Mouse (Mus musculus) heart, adult 9 months (tissue): ENCODE data around the gene Tut1.
"Not testable (repeated sequence)": the region's sequence is repeated elsewhere in the genome, so short reads cannot be mapped to it uniquely, and the experiment has no call there.

ENCODE experiments used
- DNase-seq, 2 experiments: peaks; one replicate each; pipeline ENCODE4 v3.0.0; 2022; ENCODE audit warnings: low spot score in 2 of 2

The Tut1 gene

DNA sequence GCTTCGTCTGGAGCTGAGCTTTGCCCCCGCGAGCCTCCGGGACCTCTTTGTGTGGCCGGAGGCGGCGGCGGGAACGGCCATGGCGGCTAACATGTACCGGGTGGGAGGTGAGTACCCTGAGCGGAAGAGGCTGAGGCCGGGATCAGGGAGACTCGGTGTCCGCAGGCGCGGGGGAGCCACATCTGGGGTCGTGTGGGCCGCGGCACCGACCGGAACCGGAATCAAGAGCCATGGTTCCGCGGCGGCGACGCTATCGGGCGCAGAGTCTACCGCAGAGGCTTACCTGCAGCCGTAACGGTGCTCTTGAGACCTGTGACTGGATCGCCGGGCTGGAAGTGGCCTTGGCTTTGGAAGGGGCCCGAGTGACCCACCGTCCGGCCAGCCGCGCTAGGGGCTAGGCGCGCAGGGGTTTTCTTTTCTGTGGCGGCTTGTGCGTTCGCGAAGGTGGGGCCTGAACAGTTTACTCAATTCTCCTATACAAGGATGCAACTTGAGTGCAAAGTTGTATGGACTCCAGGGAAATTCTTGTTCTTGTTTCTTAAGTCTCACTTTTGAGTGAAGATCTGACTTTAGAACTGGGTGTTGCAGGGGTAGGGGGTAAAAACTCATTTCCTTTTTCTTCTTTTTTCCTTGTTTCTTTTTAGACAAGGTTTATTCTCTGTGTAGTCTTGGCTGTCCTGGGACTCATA lies 11.2 kb upstream of the Tut1 start:
- DNase-seq = peak; percentile 38 to 57

DNA sequence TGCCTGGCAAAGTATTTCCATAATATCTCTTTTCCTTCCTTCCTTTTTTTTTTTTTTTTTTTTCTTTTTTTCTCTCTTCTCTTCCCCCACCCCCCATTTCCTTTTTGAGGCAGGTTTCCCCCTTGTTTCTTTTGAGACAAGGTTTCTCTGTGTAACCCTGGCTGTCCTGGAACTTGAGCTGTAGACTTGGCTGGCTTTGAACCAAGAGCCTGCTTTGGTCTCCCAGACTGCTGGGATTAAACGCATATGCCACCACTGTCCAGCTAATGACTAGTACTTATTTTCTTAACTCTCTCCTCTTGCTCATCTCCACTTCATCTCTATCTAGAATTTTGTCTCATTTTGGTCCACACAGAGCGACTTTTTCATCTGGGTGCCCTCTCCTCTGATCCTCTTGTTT lies 10.6 kb upstream of the Tut1 start:
- no peak for DNase-seq

DNA sequence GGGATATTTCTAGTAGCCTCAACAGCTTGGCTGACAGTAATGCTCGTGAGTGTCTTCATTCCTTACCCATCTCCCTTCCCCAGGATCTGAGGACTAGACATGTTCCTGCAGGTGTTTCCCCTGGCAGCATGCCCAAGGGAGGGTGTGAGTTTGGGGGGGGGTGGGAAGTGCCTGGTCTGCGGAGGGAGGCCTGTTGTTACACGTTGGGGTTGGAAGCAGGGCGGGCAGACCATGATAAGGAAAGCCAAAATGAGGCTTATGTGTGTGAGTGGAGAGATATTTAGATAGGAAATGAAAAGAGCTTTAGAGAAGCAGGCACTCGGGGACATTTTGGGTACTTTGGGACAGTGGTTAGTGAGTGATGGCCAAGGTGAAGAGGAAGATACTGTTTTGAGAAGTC lies 9.6 kb upstream of the Tut1 start:
- DNase-seq = no peak

DNA sequence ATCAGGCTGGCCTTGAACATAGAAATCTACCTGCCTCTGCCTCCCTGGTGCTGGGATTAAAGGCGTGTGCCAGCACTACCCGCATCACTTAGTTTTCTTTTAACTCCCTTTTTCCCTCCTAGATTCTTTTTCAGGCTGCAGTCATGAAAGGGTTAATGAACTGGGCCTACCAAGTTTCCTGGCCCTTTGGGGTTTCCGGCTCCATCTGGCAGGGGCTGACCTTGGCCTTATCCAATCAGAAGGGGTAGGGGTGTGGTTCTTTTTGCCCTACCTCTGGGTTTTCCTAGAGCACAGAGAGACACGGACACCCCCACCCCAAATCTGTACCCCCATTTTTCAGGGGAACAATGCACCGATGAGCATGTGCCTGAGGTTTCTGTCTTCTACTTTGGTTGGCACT lies 8.9 kb upstream of the Tut1 start:
- DNase-seq = peak; percentile 56 to 73

DNA sequence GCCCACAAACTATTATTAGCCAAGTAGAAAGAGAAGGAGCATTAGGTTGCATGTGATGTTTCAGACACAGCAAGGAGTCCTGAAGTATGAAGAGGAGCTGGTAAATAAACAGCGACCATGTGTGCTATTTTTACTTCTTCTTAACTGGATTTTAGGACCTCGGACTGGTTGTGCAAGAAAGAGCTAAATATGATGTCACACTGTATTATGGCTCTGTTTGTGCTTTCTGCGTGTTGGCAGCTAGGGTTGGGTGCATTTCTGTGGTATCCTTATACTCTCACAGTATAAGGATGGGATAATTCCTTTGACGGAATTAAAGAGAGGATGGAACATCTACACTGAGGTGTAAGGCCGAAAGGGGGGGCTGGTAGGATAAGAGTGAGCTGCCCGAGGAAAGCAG lies 8.4 kb upstream of the Tut1 start:
- no peak for DNase-seq

DNA sequence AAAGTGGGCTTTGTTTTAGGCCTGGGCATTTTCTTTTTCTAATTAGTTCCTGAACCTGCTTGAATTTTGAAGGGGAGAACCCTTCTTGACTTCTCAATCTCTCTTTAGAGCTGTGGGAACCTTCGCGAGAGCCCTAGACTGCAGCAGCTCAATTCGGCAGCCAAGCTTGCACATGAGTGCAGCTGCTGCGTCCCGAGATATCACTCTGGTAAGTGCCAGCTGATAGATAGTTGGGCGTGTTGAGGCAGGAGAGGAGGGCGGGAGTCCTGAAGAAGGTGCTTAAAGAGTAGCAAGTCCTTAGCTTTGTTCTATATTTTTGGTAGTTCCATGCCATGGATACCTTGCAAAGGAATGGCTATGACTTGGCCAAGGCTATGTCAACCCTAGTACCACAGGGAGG lies 6.7 kb upstream of the Tut1 start:
- no peak for DNase-seq

DNA sequence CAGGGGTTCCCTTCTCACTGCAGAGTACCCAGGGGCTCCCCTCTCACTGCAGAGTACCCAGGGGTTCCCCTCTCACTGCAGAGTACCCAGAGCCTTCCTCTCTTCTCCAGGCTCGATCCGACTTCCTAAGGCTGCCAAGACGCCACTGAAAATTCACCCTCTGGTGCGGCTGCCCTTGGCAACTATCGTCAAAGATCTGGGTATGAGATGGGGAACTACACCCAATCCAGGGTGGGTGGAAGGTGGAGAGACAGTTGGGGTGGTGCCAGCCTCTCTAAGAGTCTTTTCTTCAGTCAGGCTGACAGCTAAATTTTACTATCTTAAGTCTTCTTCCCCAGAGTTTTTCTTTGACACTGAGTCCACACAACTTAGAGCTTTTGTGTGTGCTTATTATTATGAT lies 3.5 kb upstream of the Tut1 start:
- no peak for DNase-seq

DNA sequence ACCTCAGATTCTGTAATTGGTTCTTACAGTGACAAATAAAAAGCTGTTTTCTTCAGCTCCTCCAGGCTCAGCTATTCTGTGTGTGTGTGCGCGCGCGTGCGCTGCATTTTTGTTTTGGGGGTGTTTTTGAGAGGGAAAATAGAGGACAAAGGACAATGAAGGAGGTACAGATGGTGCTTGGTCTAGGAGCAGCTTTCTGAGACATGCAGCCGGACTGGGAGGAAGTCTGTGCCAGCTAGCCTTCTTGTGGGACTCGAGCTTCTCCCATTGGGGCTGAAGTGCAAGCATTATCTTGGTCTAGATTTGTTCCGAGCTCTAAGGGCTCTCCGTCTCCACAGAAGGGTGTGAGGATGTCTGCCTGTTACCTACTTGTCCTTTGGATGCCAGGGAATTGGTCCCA lies 1.4 kb upstream of the Tut1 start:
- no peak for DNase-seq

DNA sequence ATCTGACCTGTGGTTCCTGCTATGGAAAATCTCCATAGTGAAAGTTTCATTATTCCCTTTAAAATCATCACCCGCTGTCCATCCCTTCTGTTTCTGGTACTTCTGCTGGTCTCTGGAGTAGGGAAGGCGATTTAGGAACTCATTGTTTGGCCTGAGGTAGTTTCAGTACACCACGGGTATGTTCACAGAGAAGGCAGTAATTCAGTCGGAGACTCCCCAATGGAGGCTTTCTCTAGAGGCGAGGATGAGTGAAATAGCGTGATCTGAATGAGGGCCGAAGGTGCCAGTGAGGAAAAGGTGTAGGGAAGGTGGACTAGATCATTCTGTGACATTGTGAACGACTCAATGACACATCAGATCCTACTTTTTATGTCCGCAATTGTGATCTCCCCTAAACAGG lies 524 bp downstream of the Tut1 start:
- DNase-seq = no peak

DNA sequence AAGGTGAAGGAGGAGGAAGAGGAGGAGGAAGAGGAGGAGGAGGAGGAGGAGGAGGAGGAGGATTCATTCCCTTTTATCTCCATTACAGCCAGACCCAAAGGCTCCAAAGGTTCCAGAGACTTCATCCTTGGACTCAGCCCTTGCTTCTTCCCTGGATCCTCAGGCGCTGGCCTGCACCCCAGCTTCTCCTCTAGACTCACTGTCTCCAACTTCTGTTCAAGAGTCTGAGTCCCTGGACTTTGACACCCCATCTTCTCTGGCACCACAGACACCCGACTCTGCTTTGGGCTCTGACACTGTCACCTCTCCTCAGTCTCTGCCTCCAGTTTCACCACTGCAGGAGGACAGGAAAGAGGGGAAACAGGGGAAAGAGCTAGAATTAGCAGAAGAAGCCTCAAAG lies 8.6 kb downstream of the Tut1 start:
- DNase-seq = no peak

DNA sequence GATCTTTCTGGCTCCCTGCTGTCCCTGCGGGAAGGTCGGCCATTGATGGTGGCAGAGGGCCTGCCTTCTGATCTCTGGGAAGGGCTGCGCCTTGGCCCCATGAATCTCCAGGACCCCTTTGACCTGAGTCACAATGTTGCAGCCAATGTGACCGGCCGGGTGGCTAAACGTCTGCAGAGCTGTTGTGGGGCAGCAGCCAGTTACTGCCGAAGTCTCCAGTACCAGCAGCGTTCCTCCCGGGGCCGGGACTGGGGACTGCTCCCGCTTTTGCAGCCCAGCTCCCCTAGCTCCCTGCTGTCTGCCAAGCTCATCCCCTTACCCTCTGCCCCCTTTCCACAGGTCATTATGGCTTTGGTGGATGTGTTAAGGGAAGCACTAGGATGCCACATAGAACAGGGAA lies 11.4 kb downstream of the Tut1 start:
- no peak for DNase-seq

DNA sequence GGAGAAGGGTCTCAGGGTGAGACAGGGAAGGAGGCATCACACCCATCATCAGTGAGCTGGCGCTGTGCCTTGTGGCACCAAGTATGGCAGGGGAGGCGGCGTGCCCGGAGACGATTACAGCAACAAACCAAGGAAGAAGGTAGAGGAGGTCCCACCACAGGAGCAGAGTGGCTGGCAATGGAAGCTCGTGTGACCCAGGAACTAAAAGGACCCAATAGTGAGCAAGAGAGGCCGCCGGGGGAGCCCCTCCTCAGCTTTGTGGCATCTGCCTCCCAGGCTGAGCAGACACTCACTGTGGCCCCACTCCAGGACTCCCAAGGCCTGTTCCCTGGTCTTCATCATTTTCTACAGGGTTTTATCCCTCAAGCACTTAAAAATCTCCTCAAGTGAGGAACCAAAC lies 12.1 kb downstream of the Tut1 start:
- DNase-seq = peak in 1 of 2 experiments; percentile 39

DNA sequence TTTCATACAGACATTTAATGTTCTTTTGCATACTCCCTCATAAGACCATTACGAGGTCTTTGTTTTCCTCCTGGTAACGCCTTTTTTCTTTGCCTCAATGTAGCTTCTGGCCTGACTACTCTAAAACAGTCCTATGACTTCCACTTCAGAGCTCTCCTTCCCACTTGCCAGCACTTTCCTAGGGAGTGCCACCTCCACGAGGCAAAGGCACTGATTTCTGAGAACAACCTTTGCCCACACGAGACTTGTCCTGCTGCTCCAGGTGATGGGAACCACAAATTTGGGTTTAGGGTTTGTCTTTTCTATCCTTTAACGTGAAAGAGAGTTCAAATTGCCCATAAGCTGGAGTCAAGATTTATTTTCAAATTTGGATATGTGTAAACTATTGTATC lies 12.5 kb downstream of the Tut1 start:
- no peak for DNase-seq

DNA sequence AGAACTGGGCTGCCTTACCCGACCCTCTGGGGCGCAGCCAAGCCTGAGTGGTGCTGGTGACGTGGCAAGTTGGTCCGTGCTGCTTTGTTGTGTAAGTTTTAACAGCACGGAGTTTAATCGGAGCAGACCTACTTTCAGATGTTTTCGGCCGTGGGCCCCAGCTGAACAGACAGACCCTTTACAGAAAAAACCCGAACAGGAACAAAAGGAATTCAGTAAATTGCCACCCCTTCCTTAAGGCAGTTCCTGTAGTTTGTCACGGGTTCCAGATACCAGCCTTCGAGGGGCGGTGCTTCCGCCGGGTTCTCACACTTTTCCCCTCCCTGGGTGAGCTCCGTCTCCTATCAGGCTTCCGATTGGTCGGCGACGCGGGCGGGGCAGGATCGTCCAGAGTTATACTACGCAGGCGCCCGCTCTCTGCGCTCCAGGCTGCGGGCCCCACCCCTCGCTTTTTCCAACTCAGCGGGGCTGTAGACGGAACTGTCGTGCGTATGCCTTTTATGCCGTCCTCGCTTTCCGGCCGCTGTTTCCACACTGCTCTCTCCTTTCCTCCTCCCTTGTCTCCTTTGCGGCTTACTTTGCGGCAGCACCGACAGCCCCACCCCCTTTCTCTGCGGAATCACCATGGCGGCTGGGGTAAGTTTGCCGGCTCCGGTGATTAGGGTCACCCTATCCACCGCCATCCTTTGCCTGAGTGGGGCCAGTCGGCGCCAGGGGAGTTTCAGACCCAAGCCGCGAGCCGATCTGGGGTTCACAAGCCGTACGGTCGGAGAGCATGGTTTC lies 13.1 kb downstream of the Tut1 start, which contains the start of gene Eef1g:
Gene Eef1g (plus strand): TSS at position 452 of the 783 bp plus-strand sequence.
- DNase-seq = peak; percentile 100

DNA sequence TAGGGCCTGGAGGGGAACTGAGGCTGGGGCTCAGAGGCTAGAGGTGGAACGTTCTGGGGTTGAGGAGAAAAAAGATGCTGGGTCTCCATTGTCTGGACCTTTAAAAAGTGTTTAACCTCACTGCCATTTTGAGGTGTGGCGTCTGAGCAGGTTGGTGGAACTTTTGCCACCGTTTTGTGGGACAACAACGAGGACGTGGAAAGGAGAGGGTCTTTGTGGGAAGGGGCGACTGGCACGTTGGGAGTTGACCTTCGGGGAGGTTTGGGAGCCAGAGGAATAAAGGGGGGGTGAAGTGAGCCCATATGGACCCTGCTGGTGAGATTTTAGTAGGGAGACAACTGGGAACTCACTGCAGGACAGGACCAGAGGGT lies 13.7 kb downstream of the Tut1 start:
- DNase-seq = no peak

DNA sequence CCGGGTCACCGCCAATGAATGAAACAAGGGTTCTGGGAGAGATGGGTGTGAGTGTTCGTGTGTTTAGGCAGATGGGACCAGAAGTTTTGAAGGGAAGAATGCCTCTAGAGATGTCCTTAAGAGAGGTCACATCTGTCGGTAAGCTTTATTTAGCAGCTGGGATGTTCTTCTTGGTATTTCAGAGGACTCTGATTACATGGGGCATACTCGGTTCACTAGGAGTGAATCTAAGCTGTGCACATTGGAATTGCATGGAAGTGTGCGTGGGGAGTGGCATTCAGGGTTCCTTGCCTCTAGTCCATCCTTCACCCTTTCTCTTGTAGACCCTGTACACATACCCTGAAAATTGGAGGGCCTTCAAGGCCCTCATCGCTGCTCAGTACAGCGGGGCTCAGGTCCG lies 14.2 kb downstream of the Tut1 start:
- DNase-seq = no peak

DNA sequence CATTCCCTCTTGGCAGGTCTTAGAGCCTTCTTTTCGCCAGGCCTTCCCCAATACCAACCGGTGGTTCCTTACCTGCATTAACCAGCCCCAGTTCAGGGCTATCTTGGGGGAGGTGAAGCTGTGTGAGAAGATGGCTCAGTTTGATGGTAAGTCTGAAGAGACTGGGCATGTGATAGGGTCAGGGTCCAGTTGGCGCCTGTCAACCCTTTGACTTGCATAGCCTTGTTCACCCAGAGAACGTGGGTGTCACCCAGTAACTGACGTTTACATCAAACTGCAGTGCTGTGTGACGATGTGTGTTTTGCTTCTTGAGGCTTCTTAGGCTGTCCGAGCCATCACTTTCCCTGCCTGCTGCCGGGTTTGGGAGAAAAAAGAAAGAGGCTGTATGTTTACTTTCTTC lies 18.8 kb downstream of the Tut1 start:
- not testable (repeated sequence) for DNase-seq

DNA sequence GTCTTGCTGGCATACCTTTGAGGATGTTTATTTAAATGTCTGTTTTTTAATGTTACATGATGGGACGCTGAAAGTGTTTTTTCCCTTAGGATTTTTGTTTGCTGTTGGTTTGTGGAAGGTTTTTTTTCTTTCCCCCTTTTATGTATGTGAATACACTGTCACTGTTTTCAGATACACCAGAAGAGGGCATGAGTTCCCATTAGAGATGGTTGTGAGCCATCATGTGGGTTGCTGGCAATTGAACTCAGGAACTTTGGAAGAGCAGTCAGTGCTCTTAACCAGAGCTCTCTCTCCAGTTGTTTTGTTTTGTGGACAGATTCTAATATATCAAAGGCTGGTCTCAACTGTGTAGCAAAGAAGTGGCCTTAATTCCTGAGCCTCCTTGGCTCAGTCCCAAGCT lies 21.0 kb downstream of the Tut1 start:
- DNase-seq = no peak

DNA sequence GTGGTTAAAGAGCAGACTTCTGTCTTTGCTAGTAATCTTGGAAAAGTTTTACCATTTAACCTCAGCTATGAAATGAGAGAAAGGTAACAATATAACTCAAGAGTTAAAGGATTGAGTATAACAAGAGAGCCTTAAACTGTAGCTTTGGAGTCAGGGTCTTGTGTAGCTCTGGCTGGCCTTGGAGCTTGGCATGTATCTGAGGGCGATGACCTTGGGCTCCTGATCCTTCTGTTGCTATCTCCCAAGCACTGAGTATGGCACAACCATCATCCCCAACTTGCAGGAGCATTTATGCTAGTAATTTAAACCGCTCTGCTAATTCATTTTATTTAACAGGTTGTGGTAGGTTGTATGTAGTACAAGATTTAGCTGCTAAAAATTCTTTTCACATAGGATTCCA lies 21.8 kb downstream of the Tut1 start:
- no peak for DNase-seq

DNA sequence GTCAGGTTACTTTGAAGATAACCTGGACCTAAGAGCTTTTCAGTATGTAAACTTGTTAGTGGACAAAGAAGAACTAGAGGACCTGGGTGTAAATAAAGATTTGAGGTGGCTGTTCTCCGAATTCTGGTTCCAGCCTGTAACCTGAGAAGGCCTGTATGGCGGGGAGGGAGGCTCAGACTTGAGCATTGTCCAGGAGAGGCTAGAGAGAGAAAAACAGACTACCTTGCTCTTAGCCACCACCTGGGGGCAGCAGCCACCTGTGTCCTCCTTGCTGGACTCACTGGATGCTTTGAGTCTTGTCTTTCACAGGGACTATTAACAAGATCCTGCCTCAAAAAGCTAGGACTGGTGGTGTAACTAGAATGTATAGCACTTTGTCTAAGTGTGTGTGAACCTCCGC lies 22.9 kb downstream of the Tut1 start:
- DNase-seq = peak; percentile 54 to 66

DNA sequence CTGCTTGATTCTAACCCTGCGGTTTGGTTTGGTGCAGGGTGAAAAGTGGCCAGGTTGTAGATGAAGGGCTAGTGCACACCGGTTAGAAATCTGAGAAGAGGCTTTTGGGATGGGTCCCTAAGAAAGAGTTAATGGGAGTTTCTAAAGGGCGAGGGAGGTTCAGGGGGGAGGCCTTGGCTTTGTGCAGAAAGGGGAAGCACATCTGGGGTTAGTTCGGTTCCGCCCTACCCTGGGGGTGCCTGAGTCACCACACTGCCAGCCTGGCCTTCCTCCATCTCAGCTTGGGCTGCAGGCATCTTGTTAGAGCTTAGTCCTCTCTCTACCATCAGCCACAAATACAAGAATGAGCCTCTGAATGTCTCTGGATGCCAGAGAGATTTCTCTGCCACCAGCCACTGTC lies 27.1 kb downstream of the Tut1 start:
- DNase-seq = no peak

DNA sequence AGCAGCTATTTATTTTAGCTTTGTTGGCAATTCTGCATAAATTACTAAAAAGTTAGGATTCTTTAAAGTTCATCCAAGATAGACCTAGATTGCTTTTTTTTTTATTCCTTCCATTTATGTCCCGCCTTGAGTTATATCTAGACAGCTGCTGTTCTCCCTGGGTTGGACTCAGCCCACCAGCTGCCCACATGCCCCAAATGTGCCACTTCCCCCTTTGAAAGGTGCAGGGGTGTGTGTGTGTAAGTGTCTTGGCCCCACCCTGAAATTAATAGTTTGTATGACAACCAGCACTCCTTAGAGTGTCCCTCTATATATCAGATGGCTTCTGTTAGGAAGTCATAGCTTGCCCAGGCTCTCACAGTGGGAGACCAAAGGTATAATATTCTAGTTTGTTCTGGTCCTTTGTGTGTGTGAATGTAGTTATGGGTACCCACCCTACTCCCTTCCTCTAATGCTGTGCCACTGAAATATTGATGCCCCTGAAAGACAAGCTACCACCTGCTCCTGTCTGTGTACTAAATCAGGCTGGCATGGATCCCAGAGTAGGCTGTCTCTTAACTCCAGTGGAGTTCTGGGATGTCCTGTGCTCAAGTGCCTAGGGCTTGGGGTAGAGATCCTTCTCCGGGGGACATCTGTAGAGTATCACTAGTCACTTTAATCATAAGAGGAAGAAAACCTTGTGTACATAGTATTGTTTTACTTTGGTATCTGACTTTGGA lies 28.0 kb downstream of the Tut1 start:
- DNase-seq = no peak
